Mouse (Mus musculus): ENCODE measurements at regions not wholly inside any gene's neighbourhood (a gene's known extent, or its start where the extent isn't known, plus 50 kb on each side); places are given as distances from the start of the nearest gene placed in this dataset.

DNA sequence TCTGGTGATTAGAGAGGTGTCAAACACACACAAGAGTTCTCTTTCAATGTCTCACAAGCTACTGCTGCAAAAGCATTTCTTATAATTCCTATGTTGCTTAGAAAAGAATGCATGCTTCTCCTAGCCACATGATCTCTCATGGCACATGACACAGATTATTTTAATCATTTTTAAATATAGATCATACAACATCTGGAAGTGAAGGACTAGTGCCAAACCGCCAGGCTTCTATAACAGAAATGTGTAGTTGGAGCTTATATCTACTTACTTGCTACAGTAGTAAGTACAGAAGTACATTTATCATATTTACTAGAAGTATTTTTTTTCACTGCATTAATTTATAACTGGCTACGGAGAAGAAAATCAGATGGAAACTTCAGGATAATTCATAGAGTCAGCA is 611.3 kb downstream of the Dach1 start:
- no peaks in the 10 kb centered on the region for H3K36me3 ChIP-seq
- no peak overlapping the region for H3K27ac ChIP-seq
- no peaks in the 10 kb centered on the region for H3K4me1 ChIP-seq (replicated peaks)
- H3K4me2 ChIP-seq = no peak overlapping the region
- no peak for ATAC-seq (replicated peaks; ENCODE audit: insufficient number of reproducible peaks, insufficient read depth, low FRiP score, low read depth)
- WGBS = 80% methylated on average over 2 of the region's 2 CpGs
- no peak overlapping the region for H3K9ac ChIP-seq
- no peaks in the 10 kb centered on the region for H3K9me3 ChIP-seq (replicated peaks)
- no peak overlapping the region for H3K4me3 ChIP-seq
- H3K27me3 ChIP-seq = no peaks in the 10 kb centered on the region

DNA sequence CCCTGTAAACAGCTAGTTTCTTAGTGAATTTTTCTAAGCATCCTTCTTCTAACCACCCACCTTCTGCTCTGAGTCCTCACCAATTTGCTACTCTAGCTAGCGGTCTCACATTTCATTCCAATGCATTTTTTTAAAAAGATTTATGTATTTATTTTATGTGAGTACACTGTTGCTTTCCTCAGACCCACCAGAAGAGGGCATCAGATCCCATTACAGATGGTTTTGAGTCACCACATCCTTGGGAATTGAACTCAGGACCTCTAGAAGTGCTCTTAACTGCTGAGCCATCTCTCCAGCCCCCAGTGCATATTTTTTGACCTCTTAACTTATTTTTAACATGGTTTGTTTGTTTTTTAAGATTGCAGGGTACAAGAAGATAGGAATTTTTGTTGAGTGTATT is 611.7 kb downstream of the Dach1 start:
- no peaks in the 10 kb centered on the region for H3K27me3 ChIP-seq
- no peaks in the 10 kb centered on the region for H3K4me1 ChIP-seq (replicated peaks)
- H3K27ac ChIP-seq = no peak overlapping the region
- WGBS = 93% methylated on average over 1 of the region's 1 CpGs
- H3K9ac ChIP-seq = no peak overlapping the region
- no peak overlapping the region for H3K4me2 ChIP-seq
- H3K4me3 ChIP-seq = no peak overlapping the region
- H3K36me3 ChIP-seq = no peaks in the 10 kb centered on the region
- H3K9me3 ChIP-seq (replicated peaks) = no peaks in the 10 kb centered on the region
- no peak for ATAC-seq (replicated peaks; ENCODE audit: insufficient number of reproducible peaks, insufficient read depth, low FRiP score, low read depth)

DNA sequence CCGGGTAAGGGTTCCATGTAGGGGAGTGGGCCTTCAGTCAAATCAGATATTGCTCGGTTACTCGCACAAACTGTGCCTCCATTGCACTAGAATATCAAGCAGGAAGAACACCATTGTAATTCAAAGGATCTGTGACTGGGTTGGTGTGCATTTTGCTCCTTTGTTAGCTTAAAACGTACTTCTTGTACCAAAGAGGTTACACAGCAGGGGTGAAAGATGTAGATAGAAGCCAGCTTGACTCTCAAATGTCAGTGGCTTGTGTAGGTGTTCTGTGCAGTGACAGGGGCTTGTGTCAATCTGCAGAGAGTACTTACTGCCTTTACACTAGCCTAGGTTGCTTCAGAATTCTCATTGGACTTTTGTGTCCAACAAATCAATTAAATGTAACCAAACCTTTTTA is 623.3 kb downstream of the Dach1 start:
- H3K9ac ChIP-seq = no peak overlapping the region
- 74% methylated on average over 4 of the region's 4 CpGs for WGBS
- no peak overlapping the region for H3K27ac ChIP-seq
- H3K36me3 ChIP-seq = no peaks in the 10 kb centered on the region
- no peak overlapping the region for H3K4me3 ChIP-seq
- H3K9me3 ChIP-seq (replicated peaks) = no peaks in the 10 kb centered on the region
- ATAC-seq (replicated peaks; ENCODE audit: insufficient number of reproducible peaks, insufficient read depth, low FRiP score, low read depth) = no peak
- no peaks in the 10 kb centered on the region for H3K4me1 ChIP-seq (replicated peaks)
- H3K27me3 ChIP-seq = no peaks in the 10 kb centered on the region
- no peak overlapping the region for H3K4me2 ChIP-seq

DNA sequence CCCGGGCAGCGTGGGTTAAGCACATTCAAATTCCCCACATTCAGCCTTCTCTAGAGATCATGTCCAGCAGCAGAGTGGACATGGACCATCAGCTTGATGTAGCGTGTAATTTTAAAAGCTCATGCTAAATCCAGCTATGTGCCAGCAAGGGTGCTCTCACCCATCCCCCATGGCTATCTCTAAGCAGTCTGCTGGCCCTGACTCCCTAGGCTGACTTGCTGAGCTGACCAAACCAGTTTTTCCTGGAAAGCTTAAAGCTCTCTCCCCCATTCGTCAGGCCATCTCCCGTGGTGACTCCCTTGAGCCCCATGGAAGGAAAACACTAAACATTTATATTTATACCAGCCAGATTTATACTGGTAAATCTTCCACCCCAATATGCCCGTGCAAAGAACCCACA is 625.3 kb downstream of the Dach1 start:
- H3K4me2 ChIP-seq = no peak overlapping the region
- H3K4me1 ChIP-seq (replicated peaks) = no peaks in the 10 kb centered on the region
- no peak overlapping the region for H3K9ac ChIP-seq
- no peak overlapping the region for H3K4me3 ChIP-seq
- H3K27me3 ChIP-seq = no peaks in the 10 kb centered on the region
- no peak for ATAC-seq (replicated peaks; ENCODE audit: insufficient number of reproducible peaks, insufficient read depth, low FRiP score, low read depth)
- 61% methylated on average over 6 of the region's 6 CpGs for WGBS
- no peaks in the 10 kb centered on the region for H3K36me3 ChIP-seq
- no peaks in the 10 kb centered on the region for H3K9me3 ChIP-seq (replicated peaks)
- no peak overlapping the region for H3K27ac ChIP-seq

DNA sequence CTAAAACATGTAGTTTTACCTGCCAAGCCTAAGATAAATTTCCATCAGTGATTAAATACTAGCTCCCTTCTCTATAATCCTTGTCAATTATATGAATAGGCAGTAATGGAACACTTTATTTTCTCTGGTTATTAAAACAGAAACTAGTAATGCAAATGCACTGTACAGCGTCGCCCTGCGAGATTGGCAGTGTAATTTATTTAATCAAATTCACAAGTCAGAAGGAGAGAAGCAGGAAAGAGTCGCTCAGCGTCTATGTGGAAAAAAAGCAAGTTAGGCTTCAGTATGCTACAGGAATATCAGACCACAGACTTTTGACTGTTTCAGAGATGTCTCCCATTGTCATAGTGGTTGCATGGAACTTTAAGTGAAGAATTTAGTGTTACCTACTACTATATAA is 632.6 kb downstream of the Dach1 start:
- Histone ChIP-seq H3K27me3 (no peaks in the 10 kb centered on the region), H3K4me1 (replicated peaks) (no peaks in the 10 kb centered on the region), H3K4me2 (no peak overlapping the region), H3K9me3 (replicated peaks) (no peaks in the 10 kb centered on the region), H3K27ac (no peak overlapping the region), H3K9ac (no peak overlapping the region), H3K4me3 (no peak overlapping the region), H3K36me3 (no peaks in the 10 kb centered on the region)
- 90% methylated on average over 5 of the region's 5 CpGs for WGBS
- ATAC-seq (replicated peaks; ENCODE audit: insufficient number of reproducible peaks, insufficient read depth, low FRiP score, low read depth) = no peak

DNA sequence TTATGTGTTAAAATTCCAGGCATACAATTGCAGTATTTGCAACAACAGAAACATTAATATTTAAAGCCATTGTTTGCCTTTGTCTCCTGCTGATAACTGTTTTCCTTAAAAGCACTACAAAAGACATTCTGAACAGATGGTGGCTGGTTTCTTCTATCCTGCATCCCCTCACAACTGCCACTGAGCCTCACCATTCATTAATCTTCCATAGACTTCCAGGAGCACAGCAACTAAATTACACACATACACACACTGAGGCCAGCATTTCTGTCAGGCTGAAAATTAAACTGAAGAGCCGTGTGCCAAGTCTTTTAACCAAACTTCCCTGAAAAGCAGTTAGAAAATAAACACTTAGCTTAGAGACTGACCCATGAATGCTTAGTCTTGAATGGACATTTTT is 658.2 kb downstream of the Dach1 start:
- Histone ChIP-seq H3K9me3 (replicated peaks) (no peaks in the 10 kb centered on the region), H3K4me2 (no peak overlapping the region), H3K27ac (no peak overlapping the region), H3K4me1 (replicated peaks) (no peaks in the 10 kb centered on the region), H3K36me3 (no peaks in the 10 kb centered on the region), H3K9ac (no peak overlapping the region), H3K27me3 (no peaks in the 10 kb centered on the region), H3K4me3 (no peak overlapping the region)
- WGBS = 49% methylated on average over 1 of the region's 1 CpGs
- ATAC-seq (replicated peaks; ENCODE audit: insufficient number of reproducible peaks, insufficient read depth, low FRiP score, low read depth) = no peak

DNA sequence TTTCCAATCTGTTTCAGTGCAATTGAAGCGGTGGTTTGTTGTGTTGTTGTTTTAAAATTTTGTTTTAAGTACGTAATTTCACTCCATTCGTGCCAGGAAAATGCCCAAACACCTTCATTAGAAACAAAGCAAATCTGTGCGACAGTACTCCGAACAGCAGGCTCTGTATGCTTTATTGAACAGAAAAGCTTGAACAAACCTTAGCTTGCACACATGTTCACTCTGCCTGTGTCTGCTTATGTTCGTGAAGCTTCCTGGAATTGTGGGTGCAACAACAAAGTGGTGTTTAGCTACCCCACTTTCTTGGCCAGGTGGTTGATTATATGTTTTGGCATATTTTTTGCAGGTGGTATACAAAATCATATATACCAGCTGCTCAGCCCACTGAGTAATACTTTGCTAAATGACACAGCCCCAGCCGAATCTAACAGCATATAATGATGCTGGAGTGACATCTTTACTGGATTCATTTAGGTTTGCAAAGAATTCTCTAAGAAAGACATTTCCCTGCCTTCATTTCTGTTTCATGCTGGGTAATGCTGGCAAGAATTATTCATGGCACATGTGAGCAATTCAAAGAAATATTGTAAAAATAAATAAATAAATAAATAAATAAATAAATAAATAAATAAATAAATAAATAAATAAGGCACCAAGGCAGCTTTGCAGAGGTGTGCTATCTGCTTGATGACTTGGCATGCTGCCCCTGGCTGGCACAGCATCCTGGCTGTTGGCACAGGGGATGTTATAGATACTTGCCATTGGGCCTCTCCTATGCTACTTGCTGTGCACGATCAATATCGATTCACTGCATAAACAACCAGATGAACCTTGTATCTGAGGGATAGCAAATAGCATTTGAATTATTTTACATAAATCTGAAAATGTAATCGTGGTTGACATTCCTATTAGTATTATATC is 679.9 kb downstream of the Dach1 start:
- Histone ChIP-seq H3K9ac (no peak overlapping the region), H3K9me3 (replicated peaks) (no peaks in the 10 kb centered on the region), H3K4me2 (no peak overlapping the region), H3K4me1 (replicated peaks) (no peaks in the 10 kb centered on the region), H3K27ac (no peak overlapping the region), H3K36me3 (no peaks in the 10 kb centered on the region), H3K4me3 (no peak overlapping the region), H3K27me3 (no peaks in the 10 kb centered on the region)
- 87% methylated on average over 10 of the region's 10 CpGs for WGBS
- no peak for ATAC-seq (replicated peaks; ENCODE audit: insufficient number of reproducible peaks, insufficient read depth, low FRiP score, low read depth)

DNA sequence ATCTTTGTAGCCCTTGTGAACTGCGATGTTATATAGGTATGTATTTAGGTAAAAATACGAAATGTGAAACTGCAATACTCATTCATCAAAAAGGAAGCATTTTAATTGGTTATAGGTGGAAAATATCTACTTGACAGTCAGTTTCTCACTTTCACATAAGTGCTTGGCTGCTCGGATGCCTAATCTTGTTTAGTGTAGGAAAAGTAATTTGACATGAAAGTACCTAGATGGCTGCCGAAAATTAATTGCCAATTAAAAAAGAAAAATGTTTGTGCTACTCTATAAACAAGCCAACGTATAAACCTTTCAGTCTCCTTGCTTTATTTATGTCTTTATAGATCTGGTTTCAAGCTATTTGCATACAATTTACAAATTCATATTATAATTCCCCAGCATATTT is 691.3 kb downstream of the Dach1 start:
- no peak for ATAC-seq (replicated peaks; ENCODE audit: insufficient number of reproducible peaks, insufficient read depth, low FRiP score, low read depth)
- no peak overlapping the region for H3K9ac ChIP-seq
- H3K4me1 ChIP-seq (replicated peaks) = no peaks in the 10 kb centered on the region
- 66% methylated on average over 5 of the region's 5 CpGs for WGBS
- no peaks in the 10 kb centered on the region for H3K9me3 ChIP-seq (replicated peaks)
- no peak overlapping the region for H3K4me2 ChIP-seq
- no peak overlapping the region for H3K4me3 ChIP-seq
- no peaks in the 10 kb centered on the region for H3K27me3 ChIP-seq
- H3K36me3 ChIP-seq = no peaks in the 10 kb centered on the region
- no peak overlapping the region for H3K27ac ChIP-seq

DNA sequence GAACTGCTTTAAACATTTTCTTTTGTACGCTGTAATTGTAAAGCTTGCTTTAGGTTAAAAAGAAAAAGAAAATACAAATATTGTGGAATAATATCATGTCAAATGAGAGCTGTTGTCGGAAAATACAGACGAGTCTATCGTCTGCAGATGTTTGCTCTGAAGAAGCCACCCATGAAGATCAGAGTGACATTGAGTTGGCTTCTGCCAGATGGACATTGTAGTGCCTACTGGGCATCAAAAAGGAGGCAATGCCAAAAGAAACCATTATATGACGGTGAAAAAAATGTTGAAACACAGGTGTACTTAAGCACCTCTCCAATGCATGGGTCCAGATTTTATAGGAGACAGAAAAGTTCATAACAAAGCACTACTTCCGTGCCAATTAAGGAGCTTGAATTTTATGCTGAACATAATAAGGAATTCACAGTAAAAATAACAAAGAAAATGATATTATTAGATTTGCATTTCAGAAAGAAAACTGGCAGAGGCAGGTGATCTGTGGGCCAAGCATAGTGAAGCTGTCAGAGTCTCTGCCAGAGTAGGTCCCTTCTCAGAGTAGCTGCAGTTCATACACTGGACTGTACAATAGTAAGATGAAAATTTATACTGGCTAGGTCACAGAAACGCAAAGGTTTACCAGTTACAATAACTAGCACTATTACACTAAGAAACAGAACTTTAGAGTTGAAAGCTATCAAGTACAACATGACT is 718.9 kb downstream of the Dach1 start:
- no peaks in the 10 kb centered on the region for H3K27me3 ChIP-seq

DNA sequence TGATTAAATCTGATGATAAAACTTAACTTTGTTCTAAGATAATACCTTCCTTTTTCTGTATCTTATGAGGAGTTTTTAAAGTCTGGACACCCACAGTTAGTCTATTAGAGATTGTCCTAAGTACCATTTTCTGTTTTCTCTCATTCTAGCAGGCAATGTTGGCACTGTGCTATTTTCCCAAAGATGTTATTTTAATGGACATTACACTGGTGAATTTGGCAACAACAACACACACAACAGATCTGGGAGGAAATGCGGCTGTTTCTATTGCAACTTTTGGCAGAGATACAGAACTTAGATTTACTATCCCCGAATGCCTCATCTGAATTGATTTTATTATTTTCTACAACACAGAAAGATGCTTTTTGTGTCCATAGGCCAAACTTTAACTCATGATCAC is 720.9 kb downstream of the Dach1 start:
- H3K4me3 ChIP-seq = no peak overlapping the region
- H3K4me2 ChIP-seq = no peak overlapping the region
- no peaks in the 10 kb centered on the region for H3K27me3 ChIP-seq
- ATAC-seq (replicated peaks; ENCODE audit: insufficient number of reproducible peaks, insufficient read depth, low FRiP score, low read depth) = no peak
- H3K9me3 ChIP-seq (replicated peaks) = no peaks in the 10 kb centered on the region
- no peak overlapping the region for H3K9ac ChIP-seq
- no peak overlapping the region for H3K27ac ChIP-seq
- 72% methylated on average over 2 of the region's 2 CpGs for WGBS
- no peaks in the 10 kb centered on the region for H3K36me3 ChIP-seq
- H3K4me1 ChIP-seq (replicated peaks) = no peaks in the 10 kb centered on the region

More for the DNA sequence above, 718.9 kb downstream of the Dach1 start:
- Histone ChIP-seq H3K9ac (no peak overlapping the region), H3K27ac (no peak overlapping the region), H3K9me3 (replicated peaks) (no peaks in the 10 kb centered on the region), H3K4me1 (replicated peaks) (no peaks in the 10 kb centered on the region), H3K4me2 (no peak overlapping the region), H3K36me3 (no peaks in the 10 kb centered on the region), H3K4me3 (no peak overlapping the region)
- WGBS = 81% methylated on average over 7 of the region's 7 CpGs
- no peak for ATAC-seq (replicated peaks; ENCODE audit: insufficient number of reproducible peaks, insufficient read depth, low FRiP score, low read depth)

DNA sequence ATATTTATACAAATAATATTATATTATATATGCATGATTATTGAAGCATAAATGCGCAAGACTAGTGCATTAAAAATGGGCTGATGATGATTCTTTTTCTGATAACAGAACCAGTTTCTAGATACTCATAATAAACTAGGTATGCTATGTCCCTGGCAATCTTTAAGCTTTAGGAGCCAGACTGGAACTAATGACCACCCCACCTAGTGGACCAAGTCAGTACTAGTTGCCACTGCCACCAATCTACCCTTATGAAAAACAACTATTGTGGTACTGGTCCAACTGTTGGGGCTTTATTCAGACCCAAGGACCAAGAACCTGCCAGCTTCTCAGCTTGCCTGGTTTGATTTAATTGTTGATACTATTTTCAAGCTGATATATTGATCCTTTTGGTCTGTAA is 722.8 kb downstream of the Dach1 start:
- H3K27me3 ChIP-seq = no peaks in the 10 kb centered on the region
- WGBS = 88% methylated on average over 1 of the region's 1 CpGs
- no peak overlapping the region for H3K4me2 ChIP-seq
- no peak for ATAC-seq (replicated peaks; ENCODE audit: insufficient number of reproducible peaks, insufficient read depth, low FRiP score, low read depth)
- H3K27ac ChIP-seq = no peak overlapping the region
- no peak overlapping the region for H3K9ac ChIP-seq
- no peaks in the 10 kb centered on the region for H3K4me1 ChIP-seq (replicated peaks)
- H3K9me3 ChIP-seq (replicated peaks) = no peaks in the 10 kb centered on the region
- no peaks in the 10 kb centered on the region for H3K36me3 ChIP-seq
- no peak overlapping the region for H3K4me3 ChIP-seq

DNA sequence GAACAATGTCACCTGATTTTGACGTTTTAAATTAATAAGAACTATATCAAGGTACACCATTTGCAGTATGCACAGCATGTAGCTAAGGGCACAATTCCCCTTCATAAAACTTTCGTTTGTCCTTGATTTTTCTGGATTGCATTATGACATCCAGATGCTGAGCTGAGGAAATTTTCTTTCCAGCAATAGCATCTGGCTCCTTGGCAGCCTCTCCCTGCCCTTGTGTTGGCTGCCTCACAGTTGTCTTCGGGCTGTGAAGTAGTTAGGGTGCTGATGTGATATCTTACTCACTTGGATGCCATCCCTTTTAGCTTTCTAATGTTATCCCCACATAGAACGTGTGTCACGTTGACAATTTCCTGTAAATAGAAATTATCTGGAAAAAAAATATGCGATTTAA is 729.2 kb downstream of the Dach1 start:
- Histone ChIP-seq H3K9ac (no peak overlapping the region), H3K27ac (no peak overlapping the region), H3K27me3 (no peaks in the 10 kb centered on the region), H3K9me3 (replicated peaks) (no peaks in the 10 kb centered on the region), H3K4me1 (replicated peaks) (no peaks in the 10 kb centered on the region), H3K36me3 (no peaks in the 10 kb centered on the region), H3K4me3 (no peak overlapping the region), H3K4me2 (no peak overlapping the region)
- ATAC-seq (replicated peaks; ENCODE audit: insufficient number of reproducible peaks, insufficient read depth, low FRiP score, low read depth) = no peak
- WGBS = 68% methylated on average over 6 of the region's 6 CpGs

Measured in heart, embryonic 15.5 days (tissue).